Mouse (Mus musculus): ENCODE measurements around the gene Hs3st6. TPM values are rescaled to one million over a fixed set of nuclear protein-coding genes. Genes with fewer than 3 reads are reported as not detected.

Hs3st6 gene
- polyA plus RNA-seq, 1 experiment from 2014 or later, result 0.23 TPM

DNA sequence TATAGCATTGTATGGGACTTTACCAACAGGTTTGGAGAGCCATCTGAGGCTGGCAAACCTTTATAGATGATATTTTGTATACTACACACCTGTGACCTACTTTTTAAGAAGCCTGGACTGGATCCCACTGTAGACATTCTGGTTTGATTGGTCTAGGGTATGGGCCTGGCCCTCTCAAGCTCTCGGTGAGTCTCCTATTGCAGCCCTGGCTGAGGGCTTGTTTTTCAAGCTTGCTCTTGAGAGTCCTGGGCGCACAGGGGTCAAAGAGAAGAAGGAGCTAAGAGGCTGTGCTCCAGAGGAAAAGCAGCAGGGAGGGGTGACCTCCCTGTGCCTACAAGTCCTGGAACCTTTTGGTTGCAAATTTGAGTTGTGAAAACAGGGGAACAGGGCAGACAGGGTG lies 24.3 kb downstream of the Hs3st6 start:
- no peaks in the 10 kb centered on the region for H3K4me1 ChIP-seq (ENCODE audit: control insufficient read depth, insufficient read depth, low read depth, low read length)
- H3K27ac ChIP-seq (ENCODE audit: low read depth, low read length), result no peak overlapping the region
- no peaks in the 10 kb centered on the region for H3K36me3 ChIP-seq (ENCODE audit: control insufficient read depth, insufficient read depth, low read length)
- no peak overlapping the region for H3K4me2 ChIP-seq (ENCODE audit: low read length)
- ATAC-seq, result no peak
- no peaks in the 10 kb centered on the region for H3K9me3 ChIP-seq (ENCODE audit: control insufficient read depth, low read length)
- 86% methylated on average over 2 of the region's 2 CpGs for WGBS
- no peak overlapping the region for H3K9ac ChIP-seq (ENCODE audit: low read depth, low read length)
- H3K4me3 ChIP-seq (ENCODE audit: low read length), result no peak overlapping the region
- H3K27me3 ChIP-seq (replicated peaks; ENCODE audit: control insufficient read depth, insufficient read depth, low read length), result no peaks in the 10 kb centered on the region

- WGBS, result 88% methylated on average over 2 of the region's 2 CpGs
- no peak overlapping the region for H3K9ac ChIP-seq (ENCODE audit: low read depth, low read length)
- ATAC-seq, result no peak
- H3K9me3 ChIP-seq (ENCODE audit: control insufficient read depth, low read length), result no peaks in the 10 kb centered on the region
- H3K4me2 ChIP-seq (ENCODE audit: low read length), result no peak overlapping the region
- H3K36me3 ChIP-seq (ENCODE audit: control insufficient read depth, insufficient read depth, low read length), result no peaks in the 10 kb centered on the region
- no peaks in the 10 kb centered on the region for H3K27me3 ChIP-seq (replicated peaks; ENCODE audit: control insufficient read depth, insufficient read depth, low read length)
- no peaks in the 10 kb centered on the region for H3K4me1 ChIP-seq (ENCODE audit: control insufficient read depth, insufficient read depth, low read depth, low read length)
- no peak overlapping the region for H3K4me3 ChIP-seq (ENCODE audit: low read length)
- H3K27ac ChIP-seq (ENCODE audit: low read depth, low read length), result no peak overlapping the region
Observed at GRCm38 (mm10) chr17:24780821-24781220, 28.0 kb downstream of the Hs3st6 start.

- ATAC-seq, result no peak
- H3K4me3 ChIP-seq (ENCODE audit: low read length), result no peak overlapping the region
- no peak overlapping the region for H3K27ac ChIP-seq (ENCODE audit: low read depth, low read length)
- no peaks in the 10 kb centered on the region; the same call in 1 of the 2 replicates for H3K27me3 ChIP-seq (replicated peaks; ENCODE audit: control insufficient read depth, insufficient read depth, low read length)
- H3K9ac ChIP-seq (ENCODE audit: low read depth, low read length), result no peak overlapping the region
- H3K36me3 ChIP-seq (ENCODE audit: control insufficient read depth, insufficient read depth, low read length), result no peaks in the 10 kb centered on the region
- 75% methylated on average over 8 of the region's 8 CpGs for WGBS
- H3K9me3 ChIP-seq (ENCODE audit: control insufficient read depth, low read length), result no peaks in the 10 kb centered on the region
- no peak overlapping the region for H3K4me2 ChIP-seq (ENCODE audit: low read length)
- no peaks in the 10 kb centered on the region for H3K4me1 ChIP-seq (ENCODE audit: control insufficient read depth, insufficient read depth, low read depth, low read length)
Observed at GRCm38 (mm10) chr17:24792190-24792589, 39.4 kb downstream of the Hs3st6 start.

DNA sequence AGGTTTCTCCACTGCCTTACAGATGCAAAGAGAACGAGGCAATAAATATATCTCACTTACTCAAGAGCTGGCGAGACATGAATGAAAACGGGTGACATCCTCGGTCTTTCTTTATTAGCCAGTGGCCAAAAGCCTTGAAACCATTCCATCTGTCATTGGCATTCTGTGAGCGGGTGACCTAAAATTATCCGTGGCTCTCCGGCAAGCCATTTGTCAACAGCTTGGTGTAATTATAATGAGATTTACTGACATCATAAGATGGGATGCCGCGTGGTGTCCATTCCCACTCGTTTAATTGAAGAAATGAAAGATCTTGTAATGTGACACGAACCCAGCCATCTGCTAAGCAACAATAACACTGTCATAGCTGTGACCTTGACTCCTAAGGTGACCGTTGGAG lies 42.0 kb downstream of the Hs3st6 start:
- no peaks in the 10 kb centered on the region; the same call in 1 of the 2 replicates for H3K27me3 ChIP-seq (replicated peaks; ENCODE audit: control insufficient read depth, insufficient read depth, low read length)
- no peak overlapping the region for H3K4me3 ChIP-seq (ENCODE audit: low read length)
- no peak overlapping the region for H3K9ac ChIP-seq (ENCODE audit: low read depth, low read length)
- no peaks in the 10 kb centered on the region for H3K4me1 ChIP-seq (ENCODE audit: control insufficient read depth, insufficient read depth, low read depth, low read length)
- H3K4me2 ChIP-seq (ENCODE audit: low read length), result no peak overlapping the region
- 67% methylated on average over 12 of the region's 12 CpGs for WGBS
- H3K9me3 ChIP-seq (ENCODE audit: control insufficient read depth, low read length), result no peaks in the 10 kb centered on the region
- no peak for ATAC-seq
- no peaks in the 10 kb centered on the region for H3K36me3 ChIP-seq (ENCODE audit: control insufficient read depth, insufficient read depth, low read length)
- no peak overlapping the region for H3K27ac ChIP-seq (ENCODE audit: low read depth, low read length)

- H3K4me3 ChIP-seq (ENCODE audit: low read length), result no peak overlapping the region
- ATAC-seq, result no peak
- H3K27ac ChIP-seq (ENCODE audit: low read depth, low read length), result no peak overlapping the region
- no peaks in the 10 kb centered on the region for H3K36me3 ChIP-seq (ENCODE audit: control insufficient read depth, insufficient read depth, low read length)
- H3K4me2 ChIP-seq (ENCODE audit: low read length), result no peak overlapping the region
- H3K27me3 ChIP-seq (replicated peaks; ENCODE audit: control insufficient read depth, insufficient read depth, low read length), result no peaks in the 10 kb centered on the region
- H3K9me3 ChIP-seq (ENCODE audit: control insufficient read depth, low read length), result no peaks in the 10 kb centered on the region
- 79% methylated on average over 3 of the region's 3 CpGs for WGBS
- no peak overlapping the region for H3K9ac ChIP-seq (ENCODE audit: low read depth, low read length)
- no peaks in the 10 kb centered on the region for H3K4me1 ChIP-seq (ENCODE audit: control insufficient read depth, insufficient read depth, low read depth, low read length)
Observed at GRCm38 (mm10) chr17:24796969-24797368, 44.2 kb downstream of the Hs3st6 start.

GRCm38 (mm10) chr17:24798229-24798628 lies 45.4 kb downstream of the Hs3st6 start:
- Histone ChIP-seq H3K36me3 (ENCODE audit: control insufficient read depth, insufficient read depth, low read length) (no peaks in the 10 kb centered on the region), H3K4me1 (ENCODE audit: control insufficient read depth, insufficient read depth, low read depth, low read length) (no peaks in the 10 kb centered on the region), H3K9me3 (ENCODE audit: control insufficient read depth, low read length) (no peaks in the 10 kb centered on the region), H3K4me3 (ENCODE audit: low read length) (no peak overlapping the region), H3K27me3 (replicated peaks; ENCODE audit: control insufficient read depth, insufficient read depth, low read length) (no peaks in the 10 kb centered on the region), H3K4me2 (ENCODE audit: low read length) (no peak overlapping the region), H3K27ac (ENCODE audit: low read depth, low read length) (no peak overlapping the region), H3K9ac (ENCODE audit: low read depth, low read length) (no peak overlapping the region)
- 72% methylated on average over 7 of the region's 9 CpGs for WGBS
- no peak for ATAC-seq

DNA sequence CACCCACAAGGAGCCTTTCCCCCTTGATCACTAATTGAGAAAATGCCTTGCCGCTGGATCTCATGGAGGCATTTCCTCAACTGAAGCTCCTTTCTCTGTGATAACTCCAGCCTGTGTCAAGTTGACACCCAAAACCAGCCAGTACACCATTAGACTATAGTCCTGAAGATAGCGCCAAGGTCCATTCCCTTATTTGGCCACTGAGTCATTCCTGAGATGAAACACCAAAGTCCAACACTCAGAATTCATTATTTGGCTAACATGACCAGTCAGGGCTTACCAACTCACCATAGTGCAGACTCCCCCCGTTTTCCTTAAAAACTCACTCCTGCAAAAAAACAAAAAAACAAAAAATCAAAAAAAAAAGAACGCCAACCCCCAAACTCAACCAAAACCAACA lies 46.7 kb downstream of the Hs3st6 start:
- Histone ChIP-seq H3K4me3 (ENCODE audit: low read length) (no peak overlapping the region), H3K27ac (ENCODE audit: low read depth, low read length) (no peak overlapping the region), H3K4me2 (ENCODE audit: low read length) (no peak overlapping the region), H3K9me3 (ENCODE audit: control insufficient read depth, low read length) (no peaks in the 10 kb centered on the region), H3K4me1 (ENCODE audit: control insufficient read depth, insufficient read depth, low read depth, low read length) (no peaks in the 10 kb centered on the region), H3K27me3 (replicated peaks; ENCODE audit: control insufficient read depth, insufficient read depth, low read length) (0 out of 2 replicates have a peak, but pooled peaks cover 2% of the 10 kb centered on the region), H3K9ac (ENCODE audit: low read depth, low read length) (no peak overlapping the region), H3K36me3 (ENCODE audit: control insufficient read depth, insufficient read depth, low read length) (no peaks in the 10 kb centered on the region)
- no peak for ATAC-seq
- WGBS, result 88% methylated on average over 4 of the region's 4 CpGs

DNA sequence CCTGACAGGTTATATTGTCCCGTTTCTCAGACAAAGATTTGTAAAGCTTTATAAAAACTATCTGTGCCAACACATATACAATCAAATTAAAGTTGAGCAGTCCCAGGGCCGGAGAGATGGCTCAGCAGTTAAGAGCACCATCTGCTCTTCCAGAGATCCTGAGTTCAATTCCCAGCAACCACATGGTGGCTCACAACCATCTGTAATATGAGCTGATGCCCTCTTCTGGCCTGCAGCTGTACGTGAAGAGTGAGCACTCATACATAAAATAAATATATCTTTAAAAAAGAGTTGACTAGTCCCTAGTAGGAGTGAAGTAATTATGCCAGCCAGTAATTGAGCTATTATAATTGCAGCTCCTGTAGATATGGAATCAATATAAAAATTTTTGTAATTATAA lies 47.7 kb downstream of the Hs3st6 start:
- H3K27me3 ChIP-seq (replicated peaks; ENCODE audit: control insufficient read depth, insufficient read depth, low read length), result peaks cover 4% of the 10 kb centered on the region; the same call in 1 of the 2 replicates
- no peaks in the 10 kb centered on the region; the same call in 1 of the 2 replicates for H3K4me1 ChIP-seq (ENCODE audit: control insufficient read depth, insufficient read depth, low read depth, low read length)
- H3K27ac ChIP-seq (ENCODE audit: low read depth, low read length), result no peak overlapping the region
- no peak overlapping the region for H3K9ac ChIP-seq (ENCODE audit: low read depth, low read length)
- no peaks in the 10 kb centered on the region for H3K36me3 ChIP-seq (ENCODE audit: control insufficient read depth, insufficient read depth, low read length)
- H3K4me2 ChIP-seq (ENCODE audit: low read length), result no peak overlapping the region
- no peak overlapping the region for H3K4me3 ChIP-seq (ENCODE audit: low read length)
- WGBS, result 62% methylated on average over 3 of the region's 3 CpGs
- H3K9me3 ChIP-seq (ENCODE audit: control insufficient read depth, low read length), result no peaks in the 10 kb centered on the region
- no peak for ATAC-seq

GRCm38 (mm10) chr17:24803952-24804951 lies 51.5 kb downstream of the Hs3st6 start, which contains the start of gene Meiob:
Gene Meiob (plus strand): TSS chr17:24804289.
- Histone ChIP-seq H3K36me3 (ENCODE audit: control insufficient read depth, insufficient read depth, low read length) (no peaks in the 10 kb centered on the region), H3K4me1 (ENCODE audit: control insufficient read depth, insufficient read depth, low read depth, low read length) (no peaks in the 10 kb centered on the region; the same call in 1 of the 2 replicates), H3K27me3 (replicated peaks; ENCODE audit: control insufficient read depth, insufficient read depth, low read length) (peaks cover 16% of the 10 kb centered on the region), H3K4me2 (ENCODE audit: low read length) (peak within 1 kb of the TSS; percentile 59), H3K9ac (ENCODE audit: low read depth, low read length) (peak within 1 kb of the TSS; percentile 54), H3K9me3 (ENCODE audit: control insufficient read depth, low read length) (no peaks in the 10 kb centered on the region), H3K27ac (ENCODE audit: low read depth, low read length) (no peak within 1 kb of the TSS), H3K4me3 (ENCODE audit: low read length) (peak within 1 kb of the TSS; percentile 55)
- peak; percentile 79 for ATAC-seq
- WGBS, result under 1% methylated on average over 44 of the region's 71 CpGs

Data from hindbrain, embryonic 16.5 days (tissue).